Mouse (Mus musculus) thymus, postnatal 36 days (tissue): ENCODE measurements around the gene Ostc.
A peak's percentile ranks its signal among the peaks of the same experiment; 100 is the strongest.

Experiments
- DNase-seq, 2 experiments: peaks; one replicate each; pipeline ENCODE4 v3.0.0; 2022; ENCODE audit warnings: mixed read lengths in 2 of 2

Gene Ostc

DNA sequence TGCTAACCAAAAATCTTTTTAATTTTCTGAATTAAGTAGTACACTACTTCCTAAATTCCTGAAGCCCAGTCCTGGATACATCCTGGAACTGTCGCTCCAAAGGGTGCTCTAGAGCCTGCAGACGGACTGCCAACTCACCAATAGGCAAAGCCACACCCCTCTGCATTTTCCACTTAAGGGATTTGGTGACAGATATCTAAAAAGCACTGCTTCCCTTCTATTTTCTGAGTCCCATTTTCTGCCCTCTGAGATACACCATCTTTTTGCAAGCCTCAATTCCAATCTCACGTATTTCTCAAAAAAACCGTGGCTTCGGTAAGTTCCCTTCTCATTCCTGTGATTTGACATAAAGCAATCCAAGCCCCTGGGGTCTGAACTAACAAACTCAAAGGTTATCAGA, 715 bp downstream of the Ostc start:
- DNase-seq, result no peak

- DNase-seq, result no peak
Measured at GRCm38 (mm10) chr3:130702289-130702688, 7.0 kb downstream of the Ostc start.

DNA sequence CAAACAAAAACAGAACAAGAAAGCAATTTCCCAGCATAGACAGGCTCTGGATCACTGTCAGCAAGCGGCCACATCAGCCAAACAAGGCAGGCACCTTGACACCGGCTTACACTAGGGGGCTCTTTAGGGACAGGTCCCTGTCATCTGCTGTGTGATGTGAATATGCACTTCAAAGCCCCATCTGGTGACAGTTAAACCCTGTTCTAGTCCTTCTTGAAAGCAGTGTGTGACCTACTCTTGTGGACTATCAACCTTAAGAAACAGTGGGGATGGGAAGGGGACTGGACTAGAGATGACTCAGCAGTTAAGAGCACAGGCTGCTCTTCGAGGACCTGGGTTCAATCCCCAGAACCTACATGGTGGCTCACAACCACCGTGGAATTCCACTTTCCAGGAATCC, 11.6 kb downstream of the Ostc start:
- no peak for DNase-seq

DNA sequence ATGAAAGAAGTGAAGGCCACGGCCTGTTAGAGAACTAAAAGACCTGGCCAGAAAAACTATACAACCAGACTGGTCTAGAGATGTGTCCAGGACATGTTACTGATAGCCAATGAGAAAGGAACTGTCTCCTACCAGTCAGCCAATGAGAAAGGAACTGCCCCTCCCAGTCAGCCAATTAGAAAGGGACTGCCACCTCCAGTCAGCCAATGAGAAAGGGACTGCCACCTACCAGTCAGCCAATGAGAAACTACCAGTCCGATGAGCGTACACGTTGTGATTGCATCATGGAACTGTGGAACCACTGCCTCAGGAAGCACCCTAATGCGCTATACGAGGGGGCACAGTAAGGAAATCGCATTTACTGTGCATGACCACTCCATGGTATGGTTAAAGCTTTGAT, 14.5 kb downstream of the Ostc start:
- DNase-seq, result no peak

- no peak for DNase-seq
Measured at GRCm38 (mm10) chr3:130694041-130694593, 15.1 kb downstream of the Ostc start.

DNA sequence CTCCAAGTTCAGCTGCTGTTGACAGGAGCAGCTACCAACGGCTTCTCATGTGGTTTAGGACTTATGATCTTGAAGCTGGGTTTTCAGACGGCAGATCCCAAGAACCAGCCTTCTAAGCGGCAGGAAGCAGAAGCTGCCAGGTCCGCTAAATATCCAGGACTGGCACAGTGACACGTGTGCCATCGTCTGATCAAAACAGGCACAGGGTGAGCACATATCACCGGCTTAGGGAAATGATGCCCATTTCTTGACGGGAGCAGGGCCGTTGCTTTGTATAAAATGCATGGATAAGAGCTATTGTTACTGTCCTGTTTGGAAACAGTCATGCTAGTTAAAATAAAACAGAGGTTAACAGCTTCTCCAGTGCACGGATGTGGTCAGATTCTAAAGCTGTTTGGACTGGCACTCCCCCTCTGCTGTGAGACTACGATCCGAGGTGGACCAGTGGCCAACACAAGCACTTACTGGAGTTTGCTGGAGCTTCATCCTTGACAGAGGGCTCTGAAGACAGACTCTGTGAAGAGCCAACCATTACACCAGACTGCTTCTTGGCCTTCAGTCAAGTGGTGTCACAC, 17.6 kb downstream of the Ostc start:
- no peak for DNase-seq

DNA sequence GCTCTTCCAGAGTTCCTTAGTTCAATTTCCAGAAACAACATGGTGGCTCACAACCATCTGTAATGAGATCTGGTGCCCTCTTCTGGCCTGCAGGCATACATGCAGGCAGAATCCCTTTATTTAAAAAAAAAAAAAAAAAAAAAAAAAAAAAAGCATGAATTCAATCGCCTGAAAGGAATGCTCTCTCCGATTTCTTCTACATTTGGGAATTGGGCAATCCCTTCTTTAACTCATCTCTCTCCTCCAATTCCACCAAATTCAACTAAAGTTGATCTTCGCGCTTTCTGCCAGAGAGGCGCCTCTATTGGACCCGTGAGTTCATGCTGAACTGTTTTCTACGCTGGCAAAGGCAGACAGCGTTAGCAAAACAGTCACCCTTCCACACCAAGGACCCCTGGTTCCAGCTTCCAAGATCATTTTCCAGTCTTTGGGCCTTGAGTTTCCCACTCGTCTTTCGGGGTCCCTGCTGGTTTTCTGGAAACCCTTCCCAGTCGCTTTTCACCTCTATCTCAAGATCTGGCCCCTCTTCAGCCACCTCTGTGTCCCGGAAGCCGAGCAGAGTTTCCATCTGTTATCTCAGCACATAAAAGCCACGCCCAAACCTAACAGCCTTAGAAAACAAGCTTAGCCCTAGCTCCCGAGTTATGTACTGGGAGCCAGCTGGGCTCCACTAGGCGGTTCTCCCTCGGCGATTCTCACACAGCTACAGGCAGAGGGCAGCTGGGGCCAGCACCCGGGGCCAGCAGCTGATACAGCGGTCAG, 18.2 kb downstream of the Ostc start:
- DNase-seq, result peak; percentile 41

DNA sequence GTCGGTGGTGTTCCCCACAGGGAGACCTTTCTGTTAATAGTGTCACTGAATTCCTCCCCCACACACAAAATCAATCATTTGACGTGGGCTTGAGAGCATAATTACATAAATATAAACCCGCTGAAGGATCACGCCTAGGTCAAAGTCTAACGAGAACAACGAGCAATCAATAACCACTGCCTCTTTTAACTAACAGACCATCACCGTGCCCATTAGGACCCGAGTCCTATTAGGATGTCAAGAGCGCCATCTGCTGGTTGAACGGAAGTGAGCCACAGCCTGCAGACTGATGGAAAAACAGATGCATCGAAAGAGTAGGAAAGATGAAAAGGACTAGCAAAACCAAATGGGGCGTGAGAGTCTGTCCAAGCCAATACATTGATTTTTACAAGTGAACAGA, 19.6 kb downstream of the Ostc start:
- peak; percentile 34 to 41 for DNase-seq

- DNase-seq, result no peak
Measured at GRCm38 (mm10) chr3:130687051-130687450, 22.2 kb downstream of the Ostc start.

- no peak for DNase-seq
Measured at GRCm38 (mm10) chr3:130685014-130685366, 24.3 kb downstream of the Ostc start.

DNA sequence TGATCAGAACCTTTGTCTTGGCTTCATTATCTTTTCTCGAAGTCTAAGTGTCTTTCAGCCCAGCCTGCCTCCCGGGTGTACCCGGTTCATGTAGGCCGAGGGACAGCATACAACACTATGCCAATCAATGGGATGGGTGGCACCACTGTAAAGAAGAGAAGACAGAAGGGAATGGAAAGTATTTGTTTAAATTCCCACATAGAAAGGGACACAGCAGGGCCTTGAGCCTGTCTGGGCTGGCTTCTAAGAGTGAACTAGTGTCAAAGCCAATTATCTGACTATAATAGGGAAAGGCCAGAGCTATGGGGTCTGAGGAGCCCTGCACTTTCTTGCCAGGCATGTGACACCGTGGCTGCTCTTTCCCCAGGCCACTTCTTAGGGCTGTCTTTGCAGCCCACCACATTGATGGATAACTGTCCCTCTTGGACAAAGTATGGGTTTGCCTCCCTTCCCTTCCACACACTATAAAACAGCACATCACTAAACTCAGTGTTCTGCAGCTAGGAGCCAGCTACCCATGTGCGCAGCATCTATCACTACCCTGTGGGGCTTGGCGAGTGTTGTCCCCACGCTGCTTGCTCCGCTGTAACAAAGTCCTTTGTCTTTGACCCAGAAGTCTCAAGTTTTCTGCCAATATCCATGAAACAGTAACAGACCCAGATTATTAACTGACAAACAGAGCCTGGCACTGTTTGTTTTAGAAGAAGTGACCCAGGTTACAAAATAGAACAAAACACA, 24.8 kb downstream of the Ostc start:
- no peak for DNase-seq

DNA sequence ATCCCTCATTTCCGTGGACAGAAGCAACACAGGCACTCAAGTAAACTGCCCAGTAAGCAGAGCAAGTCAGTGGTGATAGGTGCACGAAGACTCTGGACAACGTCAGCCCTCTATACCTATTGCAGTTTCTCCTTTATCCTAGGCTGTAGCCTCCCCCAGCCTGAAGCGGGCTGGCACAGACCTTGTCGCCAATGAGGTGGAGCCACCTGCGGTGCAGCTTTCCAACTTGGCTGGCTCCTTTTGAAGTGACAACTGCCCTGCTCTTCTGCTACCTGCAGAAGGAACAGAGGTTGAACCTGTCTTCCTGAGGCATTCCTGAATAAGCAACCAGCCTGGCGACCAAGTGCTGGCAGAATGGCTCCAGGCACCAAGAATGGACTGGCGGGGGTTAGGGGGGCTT, 25.4 kb downstream of the Ostc start:
- DNase-seq, result no peak

- no peak for DNase-seq
Measured at GRCm38 (mm10) chr3:130682183-130682582, 27.1 kb downstream of the Ostc start.

DNA sequence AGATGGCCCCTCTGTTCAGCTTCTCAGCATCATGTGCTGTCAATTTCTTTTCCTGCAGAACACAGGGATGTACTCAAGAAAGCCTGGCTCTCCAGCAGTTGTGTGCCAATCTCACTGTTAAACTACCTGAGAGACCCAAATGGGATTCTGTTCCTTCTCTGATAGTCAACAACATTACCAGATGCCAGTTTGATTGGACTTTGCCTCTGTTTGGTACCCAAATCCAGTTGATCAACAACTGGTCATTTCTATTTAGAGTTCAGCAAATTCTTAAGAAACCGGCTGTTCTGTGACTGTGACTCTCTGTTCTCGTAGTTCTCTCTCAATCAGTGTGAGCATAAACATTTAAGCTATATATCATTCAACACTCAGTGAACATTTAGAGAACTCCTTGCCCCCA, 28.0 kb downstream of the Ostc start:
- DNase-seq, result no peak

- no peak for DNase-seq
Measured at GRCm38 (mm10) chr3:130677671-130678460, 31.4 kb downstream of the Ostc start.

DNA sequence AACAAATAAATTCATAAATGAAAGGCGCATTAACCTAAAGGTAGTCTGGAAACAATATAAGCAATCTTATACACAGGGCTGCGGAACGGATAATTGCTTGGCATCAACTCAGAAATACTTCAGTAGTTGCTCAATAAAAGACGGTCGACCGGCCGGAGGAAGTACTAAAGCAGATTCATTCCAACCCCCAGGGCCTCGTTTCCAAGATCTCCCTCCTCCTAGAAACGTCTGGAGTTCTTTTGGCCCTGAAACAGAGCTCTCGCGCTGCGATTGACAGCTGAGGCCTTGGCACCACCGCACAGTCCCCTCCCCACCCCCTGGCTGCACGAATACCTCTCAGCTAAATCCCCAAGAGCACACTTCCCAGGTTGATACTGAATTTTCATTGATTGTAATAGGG, 38.0 kb downstream of the Ostc start:
- no peak for DNase-seq

DNA sequence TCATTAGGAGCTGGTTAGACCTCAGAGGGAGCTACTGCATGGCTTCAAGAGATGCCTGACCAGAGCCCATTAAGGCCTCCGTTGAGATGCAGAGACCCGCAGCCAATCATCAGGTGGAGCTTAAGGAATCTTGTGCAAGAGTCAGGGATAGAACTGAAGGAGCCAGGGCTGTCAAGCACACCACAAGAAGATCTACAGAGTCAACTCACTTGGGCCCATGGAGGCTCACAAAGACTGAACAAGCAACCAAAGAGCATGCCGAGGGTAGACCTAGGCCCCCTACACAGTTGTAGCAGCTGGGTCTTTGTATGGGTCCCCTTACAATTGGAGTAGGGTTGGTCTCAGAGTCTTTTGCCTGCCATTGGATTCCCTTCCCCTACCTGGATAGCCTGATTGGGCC, 46.7 kb downstream of the Ostc start:
- DNase-seq, result no peak

DNA sequence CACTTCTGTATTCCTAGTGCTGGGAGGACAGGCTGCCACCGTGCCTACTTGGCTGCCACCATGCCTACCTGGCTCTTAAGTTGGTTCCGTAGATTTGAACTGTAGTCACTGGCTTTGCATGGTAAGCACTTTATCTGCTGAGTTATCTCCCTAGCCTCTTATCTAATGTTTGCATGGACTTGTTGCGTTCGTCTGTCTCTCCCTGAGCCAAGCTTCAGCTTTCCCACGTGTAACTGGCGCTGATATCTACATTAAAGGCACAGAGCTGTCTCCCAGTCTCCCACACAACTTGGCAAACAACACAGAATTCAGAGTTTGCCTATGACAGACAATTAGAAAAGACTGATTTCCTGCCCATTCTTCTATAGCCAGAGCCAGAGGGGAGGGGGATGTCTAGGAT, 48.6 kb downstream of the Ostc start:
- no peak for DNase-seq

DNA sequence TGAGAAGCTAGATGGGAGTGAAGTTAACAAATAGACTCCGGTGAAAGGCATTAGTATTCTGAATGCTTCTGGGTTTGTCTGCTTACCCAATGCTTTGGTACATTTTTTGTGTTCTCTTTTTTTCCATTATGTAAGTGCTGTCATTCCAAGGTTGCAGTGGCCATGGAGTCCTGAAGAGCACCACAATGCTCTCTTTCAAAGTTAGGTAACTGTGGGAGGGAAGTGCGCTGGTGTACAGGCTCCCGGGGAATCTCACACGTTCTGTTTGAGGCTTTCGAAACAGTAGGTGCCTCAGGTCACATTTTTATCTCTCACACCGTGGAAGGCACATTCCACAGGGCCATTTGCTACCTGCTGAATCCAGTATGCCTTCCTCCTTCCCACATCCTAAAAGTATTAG, 59.7 kb downstream of the Ostc start:
- no peak for DNase-seq

GRCm38 (mm10) chr3:130646110-130646810, 63.0 kb downstream of the Ostc start:
- no peak for DNase-seq
